Mouse (Mus musculus): ENCODE data around the gene Rgs7.

The Rgs7 gene

GRCm38 (mm10) chr1:175174918-175175675 lies 317.2 kb downstream of the Rgs7 start:
- no peak for DNase-seq (ENCODE audit: low spot score)

- no peak for DNase-seq (ENCODE audit: low spot score)
These were observed 336.8 kb downstream of the Rgs7 start for GRCm38 (mm10) chr1:175155469-175155868.

GRCm38 (mm10) chr1:175143051-175143450 lies 349.2 kb downstream of the Rgs7 start:
- no peak for DNase-seq (ENCODE audit: low spot score)

GRCm38 (mm10) chr1:175128525-175128924 lies 363.8 kb downstream of the Rgs7 start:
- DNase-seq (ENCODE audit: low spot score), result no peak

- DNase-seq (ENCODE audit: low spot score), result no peak
These were observed 367.9 kb downstream of the Rgs7 start for GRCm38 (mm10) chr1:175124416-175124815.

- DNase-seq (ENCODE audit: low spot score), result no peak
These were observed 373.3 kb downstream of the Rgs7 start for GRCm38 (mm10) chr1:175118904-175119555.

GRCm38 (mm10) chr1:175108270-175108860 lies 383.9 kb downstream of the Rgs7 start:
- no peak for DNase-seq (ENCODE audit: low spot score)

GRCm38 (mm10) chr1:175106315-175106714 lies 386.0 kb downstream of the Rgs7 start:
- no peak for DNase-seq (ENCODE audit: low spot score)

GRCm38 (mm10) chr1:175105426-175105825 lies 386.9 kb downstream of the Rgs7 start:
- no peak for DNase-seq (ENCODE audit: low spot score)

GRCm38 (mm10) chr1:175097014-175097413 lies 395.3 kb downstream of the Rgs7 start:
- no peak for DNase-seq (ENCODE audit: low spot score)

- DNase-seq (ENCODE audit: low spot score), result no peak
These were observed 410.2 kb downstream of the Rgs7 start for GRCm38 (mm10) chr1:175082104-175082503.

- DNase-seq (ENCODE audit: low spot score), result no peak
These were observed 412.3 kb downstream of the Rgs7 start for GRCm38 (mm10) chr1:175079819-175080608.

- no peak for DNase-seq (ENCODE audit: low spot score)
These were observed 418.6 kb downstream of the Rgs7 start for GRCm38 (mm10) chr1:175073500-175074232.

GRCm38 (mm10) chr1:175069758-175070290 lies 422.5 kb downstream of the Rgs7 start:
- DNase-seq (ENCODE audit: low spot score), result no peak

- DNase-seq (ENCODE audit: low spot score), result no peak
These were observed 443.2 kb downstream of the Rgs7 start for GRCm38 (mm10) chr1:175049121-175049520.

GRCm38 (mm10) chr1:175041167-175041817 lies 451.0 kb downstream of the Rgs7 start:
- no peak for DNase-seq (ENCODE audit: low spot score)

- no peak for DNase-seq (ENCODE audit: low spot score)
These were observed 452.3 kb downstream of the Rgs7 start for GRCm38 (mm10) chr1:175040038-175040437.

- DNase-seq (ENCODE audit: low spot score), result no peak
These were observed 452.7 kb downstream of the Rgs7 start for GRCm38 (mm10) chr1:175039567-175039966.

GRCm38 (mm10) chr1:175035461-175035860 lies 456.8 kb downstream of the Rgs7 start:
- no peak for DNase-seq (ENCODE audit: low spot score)

GRCm38 (mm10) chr1:175032015-175032414 lies 460.3 kb downstream of the Rgs7 start:
- DNase-seq (ENCODE audit: low spot score), result no peak

GRCm38 (mm10) chr1:175028716-175029204 lies 463.5 kb downstream of the Rgs7 start:
- DNase-seq (ENCODE audit: low spot score), result no peak
